Mouse (Mus musculus) cortical plate, adult 2 months (tissue): Measurements from ENCODE around the gene Sap18b.

Source experiments
- CTCF ChIP-seq: fragments of 200-500 bp; IDR thresholded peaks from 2 replicates; pipeline ENCODE4 v1.5.1; 2011; ENCODE audit warnings: mild to moderate bottlenecking, control low read depth, low read length; ENCODE audit not compliant: insufficient read depth; ENCODE audit errors: extremely low read depth
- POLR2A ChIP-seq: fragments of 200-500 bp; IDR thresholded peaks from 2 replicates; pipeline ENCODE4 v1.6.1; 2011; ENCODE audit warnings: mild to moderate bottlenecking, low read length, control low read depth; ENCODE audit not compliant: insufficient read depth; ENCODE audit errors: extremely low read depth

DNA sequence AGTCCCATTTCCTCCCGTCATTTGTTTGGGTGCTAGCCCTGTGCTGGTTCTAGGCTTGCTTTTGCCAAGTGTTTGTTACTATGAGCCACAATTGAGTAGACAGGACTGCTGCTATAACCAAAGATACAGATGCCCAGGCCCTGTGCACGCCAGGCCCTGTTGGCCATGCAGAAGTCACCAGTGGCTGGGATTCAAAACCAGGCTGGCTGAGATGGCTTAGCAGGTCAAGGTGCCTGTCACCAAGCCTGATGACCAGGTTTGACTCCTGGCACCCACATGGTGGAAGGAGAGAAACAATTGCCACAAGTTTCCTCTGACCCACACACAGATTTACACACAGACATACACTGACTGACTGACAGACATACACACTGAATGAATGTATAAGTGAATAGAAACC is 25.2 kb downstream of the Sap18b start:
- TF ChIP-seq POLR2A: no peak
- no peak for TF ChIP-seq CTCF
